Mouse (Mus musculus): ENCODE results near the gene Napepld. TPM values are rescaled to one million over a fixed set of nuclear protein-coding genes. Genes with fewer than 3 reads are reported as not detected.
"Not testable (repeated sequence)": the region's sequence is repeated elsewhere in the genome, so short reads cannot be mapped to it uniquely, and the experiment has no call there.

Napepld gene
- polyA plus RNA-seq, 1 experiment from 2014 or later = 3.4 TPM

- peak overlapping the region; percentile 36; the same call in 1 of the 2 replicates for H3K27ac ChIP-seq
- WGBS = 61% methylated on average over 6 of the region's 6 CpGs
These were observed 1.8 kb upstream of the Napepld start for GRCm38 (mm10) chr5:21702873-21703475.

GRCm38 (mm10) chr5:21702009-21702364, 791 bp upstream of the Napepld start:
- H3K36me3 ChIP-seq = no peaks in the 10 kb centered on the region
- 51% methylated on average over 2 of the region's 2 CpGs for WGBS
- peak overlapping the region; percentile 65 for H3K4me2 ChIP-seq (replicated peaks)
- H3K4me1 ChIP-seq (replicated peaks) = no peaks in the 10 kb centered on the region
- no peaks in the 10 kb centered on the region for H3K9me3 ChIP-seq
- no peaks in the 10 kb centered on the region for H3K27me3 ChIP-seq (replicated peaks)
- H3K27ac ChIP-seq = peak overlapping the region; percentile 98
- H3K9ac ChIP-seq = peak overlapping the region; percentile 91
- ATAC-seq = no peak
- peak overlapping the region; percentile 72 for H3K4me3 ChIP-seq (replicated peaks)

More at GRCm38 (mm10) chr5:21702873-21703475, 1.8 kb upstream of the Napepld start:
- Histone ChIP-seq H3K4me2 (replicated peaks) (no peak overlapping the region), H3K4me3 (replicated peaks) (no peak overlapping the region), H3K9me3 (no peaks in the 10 kb centered on the region), H3K27me3 (replicated peaks) (no peaks in the 10 kb centered on the region), H3K4me1 (replicated peaks) (no peaks in the 10 kb centered on the region), H3K36me3 (no peaks in the 10 kb centered on the region), H3K9ac (no peak overlapping the region)
- no peak for ATAC-seq

GRCm38 (mm10) chr5:21700934-21701333, 262 bp downstream of the Napepld start:
- peak overlapping the region; percentile 33 for H3K9ac ChIP-seq
- peak overlapping the region; percentile 65 for H3K4me2 ChIP-seq (replicated peaks)
- no peaks in the 10 kb centered on the region for H3K4me1 ChIP-seq (replicated peaks)
- H3K27ac ChIP-seq = peak overlapping the region; percentile 58; the same call in 1 of the 2 replicates
- peak; percentile 53; the same call in 1 of the 2 replicates for ATAC-seq
- H3K36me3 ChIP-seq = no peaks in the 10 kb centered on the region
- under 1% methylated on average over 22 of the region's 22 CpGs for WGBS
- peak overlapping the region; percentile 72 for H3K4me3 ChIP-seq (replicated peaks)
- no peaks in the 10 kb centered on the region for H3K9me3 ChIP-seq
- no peaks in the 10 kb centered on the region for H3K27me3 ChIP-seq (replicated peaks)

- no peaks in the 10 kb centered on the region for H3K9me3 ChIP-seq
- H3K27me3 ChIP-seq (replicated peaks) = no peaks in the 10 kb centered on the region
- WGBS = 15% methylated on average over 10 of the region's 10 CpGs
- no peak for ATAC-seq
- H3K36me3 ChIP-seq = no peaks in the 10 kb centered on the region
- peak overlapping the region; percentile 65 for H3K4me2 ChIP-seq (replicated peaks)
- no peak overlapping the region for H3K9ac ChIP-seq
- H3K4me1 ChIP-seq (replicated peaks) = no peaks in the 10 kb centered on the region
- H3K27ac ChIP-seq = no peak overlapping the region
- peak overlapping the region; percentile 72 for H3K4me3 ChIP-seq (replicated peaks)
These were observed 849 bp downstream of the Napepld start for GRCm38 (mm10) chr5:21700272-21700821.

- not testable (repeated sequence) for H3K4me3 ChIP-seq (replicated peaks); H3K27ac ChIP-seq; H3K36me3 ChIP-seq; ATAC-seq; H3K9me3 ChIP-seq; H3K4me2 ChIP-seq (replicated peaks); H3K27me3 ChIP-seq (replicated peaks); H3K4me1 ChIP-seq (replicated peaks); H3K9ac ChIP-seq
- WGBS = 92% methylated on average over 3 of the region's 3 CpGs
These were observed 1.6 kb downstream of the Napepld start for GRCm38 (mm10) chr5:21699555-21699954.

- Histone ChIP-seq H3K4me3 (replicated peaks) (no peak overlapping the region), H3K27ac (no peak overlapping the region), H3K36me3 (no peaks in the 10 kb centered on the region), H3K4me2 (replicated peaks) (no peak overlapping the region), H3K4me1 (replicated peaks) (no peaks in the 10 kb centered on the region), H3K9me3 (no peaks in the 10 kb centered on the region), H3K27me3 (replicated peaks) (no peaks in the 10 kb centered on the region), H3K9ac (no peak overlapping the region)
- ATAC-seq = peak; percentile 65
- 72% methylated on average over 3 of the region's 3 CpGs for WGBS
These were observed 6.2 kb downstream of the Napepld start for GRCm38 (mm10) chr5:21694854-21695490.

- H3K4me2 ChIP-seq (replicated peaks) = no peak overlapping the region
- H3K4me1 ChIP-seq (replicated peaks) = no peaks in the 10 kb centered on the region
- H3K36me3 ChIP-seq = no peaks in the 10 kb centered on the region
- 0 out of 2 replicates have a peak, but pooled peaks have one; percentile 40 for ATAC-seq
- no peak overlapping the region for H3K27ac ChIP-seq
- no peaks in the 10 kb centered on the region for H3K27me3 ChIP-seq (replicated peaks)
- no peak overlapping the region for H3K9ac ChIP-seq
- 42% methylated on average over 3 of the region's 3 CpGs for WGBS
- no peaks in the 10 kb centered on the region for H3K9me3 ChIP-seq
- no peak overlapping the region for H3K4me3 ChIP-seq (replicated peaks)
These were observed 7.8 kb downstream of the Napepld start for GRCm38 (mm10) chr5:21693372-21693870.

- no peak overlapping the region for H3K4me2 ChIP-seq (replicated peaks)
- no peak for ATAC-seq
- WGBS = 86% methylated on average over 5 of the region's 5 CpGs
- no peak overlapping the region for H3K9ac ChIP-seq
- no peaks in the 10 kb centered on the region for H3K9me3 ChIP-seq
- no peaks in the 10 kb centered on the region for H3K36me3 ChIP-seq
- H3K27ac ChIP-seq = no peak overlapping the region
- no peaks in the 10 kb centered on the region for H3K4me1 ChIP-seq (replicated peaks)
- H3K27me3 ChIP-seq (replicated peaks) = no peaks in the 10 kb centered on the region
- no peak overlapping the region for H3K4me3 ChIP-seq (replicated peaks)
These were observed 9.0 kb downstream of the Napepld start for GRCm38 (mm10) chr5:21692230-21692629.

- no peaks in the 10 kb centered on the region for H3K9me3 ChIP-seq
- no peak for ATAC-seq
These were observed 14.2 kb downstream of the Napepld start for GRCm38 (mm10) chr5:21687042-21687441.

GRCm38 (mm10) chr5:21685001-21685400, 16.2 kb downstream of the Napepld start:
- no peaks in the 10 kb centered on the region for H3K27me3 ChIP-seq (replicated peaks)
- no peaks in the 10 kb centered on the region for H3K4me1 ChIP-seq (replicated peaks)
- H3K9ac ChIP-seq = no peak overlapping the region
- no peak overlapping the region for H3K4me3 ChIP-seq (replicated peaks)
- WGBS = 69% methylated on average over 10 of the region's 10 CpGs
- H3K4me2 ChIP-seq (replicated peaks) = no peak overlapping the region
- no peaks in the 10 kb centered on the region for H3K9me3 ChIP-seq
- no peaks in the 10 kb centered on the region for H3K36me3 ChIP-seq
- ATAC-seq = no peak
- H3K27ac ChIP-seq = no peak overlapping the region

More at GRCm38 (mm10) chr5:21687042-21687441, 14.2 kb downstream of the Napepld start:
- Histone ChIP-seq H3K27me3 (replicated peaks) (no peaks in the 10 kb centered on the region), H3K4me1 (replicated peaks) (no peaks in the 10 kb centered on the region), H3K4me3 (replicated peaks) (no peak overlapping the region), H3K27ac (no peak overlapping the region), H3K4me2 (replicated peaks) (no peak overlapping the region), H3K9ac (no peak overlapping the region), H3K36me3 (no peaks in the 10 kb centered on the region)
- 57% methylated on average over 4 of the region's 4 CpGs for WGBS

GRCm38 (mm10) chr5:21683811-21684210, 17.4 kb downstream of the Napepld start:
- Histone ChIP-seq H3K4me2 (replicated peaks) (no peak overlapping the region), H3K27ac (no peak overlapping the region), H3K4me1 (replicated peaks) (no peaks in the 10 kb centered on the region), H3K36me3 (no peaks in the 10 kb centered on the region), H3K27me3 (replicated peaks) (no peaks in the 10 kb centered on the region), H3K4me3 (replicated peaks) (no peak overlapping the region), H3K9me3 (no peaks in the 10 kb centered on the region), H3K9ac (no peak overlapping the region)
- ATAC-seq = no peak
- 94% methylated on average over 9 of the region's 9 CpGs for WGBS

GRCm38 (mm10) chr5:21680940-21681339, 20.3 kb downstream of the Napepld start:
- Histone ChIP-seq H3K27ac (no peak overlapping the region), H3K4me2 (replicated peaks) (no peak overlapping the region), H3K36me3 (no peaks in the 10 kb centered on the region), H3K9ac (no peak overlapping the region), H3K4me3 (replicated peaks) (no peak overlapping the region), H3K27me3 (replicated peaks) (no peaks in the 10 kb centered on the region), H3K9me3 (no peaks in the 10 kb centered on the region), H3K4me1 (replicated peaks) (no peaks in the 10 kb centered on the region)
- WGBS = 80% methylated on average over 5 of the region's 5 CpGs
- ATAC-seq = no peak

Data from intestine, embryonic 15.5 days (tissue).